Mouse (Mus musculus) intestine, postnatal 0 days (tissue): Measurements from ENCODE around the gene Aco2. TPM values are rescaled to one million over a fixed set of nuclear protein-coding genes. Genes with fewer than 3 reads are reported as not detected.

Source experiments
- ATAC-seq: fragments of 200-750 bp; cut with Nextera tagmentation; 2 replicates; pipeline ENCODE4 v1.8.0; 2017; ENCODE audit warnings: mild to moderate bottlenecking, moderate TSS enrichment, moderate library complexity
- H3K27ac ChIP-seq: fragments of 300-500 bp; sonication (generic); 2 replicates; pipeline ENCODE4 v1.5.1; 2014; ENCODE audit warnings: mild to moderate bottlenecking, low read depth, low read length, moderate library complexity
- H3K27me3 ChIP-seq: fragments of 300-500 bp; sonication (generic); replicated peaks from 2 replicates; pipeline ENCODE4 v1.6.1; 2014; ENCODE audit warnings: low read length, mixed read lengths; ENCODE audit not compliant: control insufficient read depth, insufficient read depth
- H3K36me3 ChIP-seq: fragments of 300-500 bp; sonication (generic); 2 replicates; pipeline ENCODE4 v1.6.1; 2014; ENCODE audit warnings: mild to moderate bottlenecking, moderate library complexity; ENCODE audit not compliant: control insufficient read depth, insufficient read depth
- H3K4me1 ChIP-seq: fragments of 300-500 bp; sonication (generic); replicated peaks from 2 replicates; pipeline ENCODE4 v1.6.1; 2014; ENCODE audit warnings: antibody characterized with exemption, low read length, mixed read lengths; ENCODE audit not compliant: control insufficient read depth, insufficient read depth
- H3K4me2 ChIP-seq: fragments of 300-500 bp; sonication (generic); replicated peaks from 2 replicates; pipeline ENCODE4 v1.6.1; 2014; ENCODE audit warnings: low read depth, mild to moderate bottlenecking, moderate library complexity
- H3K4me3 ChIP-seq: fragments of 300-500 bp; sonication (generic); 2 replicates; pipeline ENCODE4 v1.5.1; 2014; ENCODE audit warnings: low read depth, low read length
- H3K9ac ChIP-seq: fragments of 300-500 bp; sonication (generic); 2 replicates; pipeline ENCODE4 v1.6.1; 2014; ENCODE audit warnings: mild to moderate bottlenecking, low read depth, low read length
- H3K9me3 ChIP-seq: fragments of 300-500 bp; sonication (generic); 2 replicates; pipeline ENCODE4 v1.6.1; 2016; ENCODE audit warnings: mixed run types; ENCODE audit not compliant: control insufficient read depth
- CTCF ChIP-seq: sonication (generic); IDR thresholded peaks from 2 replicates; pipeline ENCODE4 v1.5.1; 2016; ENCODE audit warnings: low read depth, mild to moderate bottlenecking, control low read depth, antibody characterized with exemption, moderate library complexity
- WGBS: fragments of 180-500 bp; shearing (Covaris S2); extraction: QIAGEN DNeasy Blood & Tissue Kit; methylation state at CpG from one replicate; pipeline ENCODE4 v1.1.7; 2014; 5-methylcytosine and 5-hydroxymethylcytosine counted together
- polyA plus RNA-seq: library from polyadenylated mRNA; unstranded; fragments of >200 nt; fragmentation: Nextera tagmentation; extraction: Ambion mirVana; gene quantifications from 2 replicates; pipeline ENCODE4 v1.2.1, GENCODE M21; 2015

Aco2 gene
- polyA plus RNA-seq, 1 experiment from 2014 or later, result 209 TPM

DNA sequence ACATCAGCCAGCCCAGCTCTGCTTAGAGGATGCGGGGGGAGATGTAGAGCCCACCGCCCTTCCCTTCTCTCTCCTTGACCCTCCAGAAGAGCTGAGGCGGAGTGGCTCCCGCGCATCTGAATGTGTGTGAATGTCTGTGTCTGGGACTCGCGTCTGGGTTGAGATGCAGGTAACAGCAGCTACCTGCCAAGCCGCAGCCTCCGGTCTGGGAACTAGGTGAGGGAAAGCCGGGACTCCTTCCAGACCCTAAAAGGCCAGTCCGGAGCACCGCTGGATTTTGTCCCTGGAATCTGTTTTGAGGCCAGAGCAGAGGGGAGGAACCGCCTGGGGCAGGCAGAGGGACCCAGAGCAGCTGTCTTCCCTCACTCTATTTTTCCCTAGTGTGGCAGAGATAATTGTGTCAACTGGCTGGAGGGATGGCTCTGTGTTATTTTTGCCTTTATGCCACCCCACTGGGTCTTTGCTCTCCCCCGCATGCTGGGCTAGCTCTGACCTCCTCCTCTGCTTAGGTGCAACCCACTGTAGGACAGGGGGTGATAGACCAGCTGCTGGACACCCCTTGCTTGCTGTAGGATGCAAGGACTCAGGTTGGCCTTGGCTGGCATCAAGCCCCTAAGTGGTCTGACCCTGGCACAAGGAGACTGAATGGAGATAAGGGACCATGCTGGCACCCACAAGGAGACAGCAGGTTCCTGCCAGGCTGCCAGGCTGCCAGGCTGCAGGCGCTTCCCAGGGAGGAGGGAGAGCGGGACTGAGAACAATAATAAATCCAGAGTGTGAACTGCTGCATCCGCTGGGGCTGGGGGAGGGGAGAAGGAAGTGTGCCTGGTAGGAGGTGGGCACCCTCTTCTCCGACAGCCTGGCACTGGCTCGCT, 65.2 kb downstream of the Aco2 start:
- peak overlapping the region; percentile 62 for H3K4me2 ChIP-seq
- peaks cover 13% of the 10 kb centered on the region; the same call in 1 of the 2 replicates for H3K27me3 ChIP-seq
- no peak for TF ChIP-seq CTCF
- H3K4me1 ChIP-seq, result 0 out of 2 replicates have a peak, but pooled peaks cover 2% of the 10 kb centered on the region
- peak overlapping the region; percentile 28; the same call in 1 of the 2 replicates for H3K27ac ChIP-seq
- 16% methylated on average over 19 of the region's 19 CpGs for WGBS
- H3K9ac ChIP-seq, result peak overlapping the region; percentile 11; the same call in 1 of the 2 replicates
- H3K4me3 ChIP-seq, result peak overlapping the region; percentile 35
- ATAC-seq, result no peak
- no peaks in the 10 kb centered on the region for H3K36me3 ChIP-seq
- H3K9me3 ChIP-seq, result no peaks in the 10 kb centered on the region

- H3K27me3 ChIP-seq, result peaks cover 13% of the 10 kb centered on the region; the same call in 1 of the 2 replicates
- H3K4me2 ChIP-seq, result no peak overlapping the region
- no peak overlapping the region for H3K4me3 ChIP-seq
- peak; percentile 78 for TF ChIP-seq CTCF
- H3K9ac ChIP-seq, result no peak overlapping the region
- no peaks in the 10 kb centered on the region for H3K9me3 ChIP-seq
- no peaks in the 10 kb centered on the region for H3K36me3 ChIP-seq
- 51% methylated on average over 2 of the region's 2 CpGs for WGBS
- no peak; the same call in 1 of the 2 replicates for ATAC-seq
- no peak overlapping the region for H3K27ac ChIP-seq
- H3K4me1 ChIP-seq, result 0 out of 2 replicates have a peak, but pooled peaks cover 2% of the 10 kb centered on the region
These were observed 66.1 kb downstream of the Aco2 start for GRCm38 (mm10) chr15:81938246-81938645.

GRCm38 (mm10) chr15:81939157-81939715, 67.1 kb downstream of the Aco2 start:
- WGBS, result 84% methylated on average over 10 of the region's 10 CpGs

DNA sequence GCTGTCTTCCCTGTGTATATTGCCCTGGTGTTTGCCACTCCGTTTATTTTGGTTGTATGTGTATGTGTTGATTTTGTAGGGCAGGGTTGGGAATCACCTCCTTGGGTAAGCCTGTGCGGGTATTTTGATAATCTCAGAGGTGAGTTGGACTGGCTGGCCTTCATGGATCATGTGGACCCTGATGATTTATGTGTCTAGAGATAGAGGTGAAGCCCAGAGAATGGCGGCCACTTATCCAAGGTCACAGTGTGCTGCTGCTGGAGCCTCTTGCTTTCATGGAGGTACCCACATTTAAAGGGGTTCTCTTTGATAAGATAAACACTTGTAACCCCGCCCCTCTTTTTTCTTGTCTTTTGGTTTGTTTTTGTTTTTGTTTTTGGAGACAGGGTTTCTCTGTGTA, 67.7 kb downstream of the Aco2 start:
- Histone ChIP-seq H3K27ac (no peak overlapping the region), H3K4me1 (0 out of 2 replicates have a peak, but pooled peaks cover 2% of the 10 kb centered on the region), H3K27me3 (peaks cover 13% of the 10 kb centered on the region; the same call in 1 of the 2 replicates), H3K9ac (no peak overlapping the region), H3K9me3 (no peaks in the 10 kb centered on the region), H3K4me3 (no peak overlapping the region), H3K4me2 (no peak overlapping the region), H3K36me3 (no peaks in the 10 kb centered on the region)
- WGBS, result 61% methylated on average over 4 of the region's 4 CpGs
- ATAC-seq, result no peak
- no peak for TF ChIP-seq CTCF

More at GRCm38 (mm10) chr15:81939157-81939715, 67.1 kb downstream of the Aco2 start:
- H3K9ac ChIP-seq, result no peak overlapping the region
- H3K36me3 ChIP-seq, result no peaks in the 10 kb centered on the region
- H3K27me3 ChIP-seq, result peaks cover 13% of the 10 kb centered on the region; the same call in 1 of the 2 replicates
- no peak for TF ChIP-seq CTCF
- H3K4me2 ChIP-seq, result no peak overlapping the region
- H3K27ac ChIP-seq, result no peak overlapping the region
- H3K4me3 ChIP-seq, result no peak overlapping the region
- no peak for ATAC-seq
- no peaks in the 10 kb centered on the region for H3K9me3 ChIP-seq
- H3K4me1 ChIP-seq, result 0 out of 2 replicates have a peak, but pooled peaks cover 2% of the 10 kb centered on the region

- H3K27me3 ChIP-seq, result peaks cover 13% of the 10 kb centered on the region; the same call in 1 of the 2 replicates
- H3K36me3 ChIP-seq, result no peaks in the 10 kb centered on the region
- no peak for ATAC-seq
- no peak for TF ChIP-seq CTCF
- 0 out of 2 replicates have a peak, but pooled peaks cover 2% of the 10 kb centered on the region for H3K4me1 ChIP-seq
- H3K9me3 ChIP-seq, result no peaks in the 10 kb centered on the region
- no peak overlapping the region for H3K4me3 ChIP-seq
- H3K9ac ChIP-seq, result no peak overlapping the region
- 84% methylated on average over 5 of the region's 5 CpGs for WGBS
- no peak overlapping the region for H3K27ac ChIP-seq
- H3K4me2 ChIP-seq, result no peak overlapping the region
These were observed 68.1 kb downstream of the Aco2 start for GRCm38 (mm10) chr15:81940219-81940618.

GRCm38 (mm10) chr15:81941010-81941409, 68.9 kb downstream of the Aco2 start:
- 0 out of 2 replicates have a peak, but pooled peaks cover 2% of the 10 kb centered on the region for H3K4me1 ChIP-seq
- H3K9me3 ChIP-seq, result no peaks in the 10 kb centered on the region
- no peak overlapping the region for H3K27ac ChIP-seq
- WGBS, result 94% methylated on average over 2 of the region's 2 CpGs
- no peak overlapping the region for H3K4me2 ChIP-seq
- no peak overlapping the region for H3K4me3 ChIP-seq
- peaks cover 13% of the 10 kb centered on the region; the same call in 1 of the 2 replicates for H3K27me3 ChIP-seq
- H3K36me3 ChIP-seq, result no peaks in the 10 kb centered on the region
- H3K9ac ChIP-seq, result no peak overlapping the region
- peak; percentile 26 for TF ChIP-seq CTCF
- no peak for ATAC-seq
